In the genomic region with DNA sequence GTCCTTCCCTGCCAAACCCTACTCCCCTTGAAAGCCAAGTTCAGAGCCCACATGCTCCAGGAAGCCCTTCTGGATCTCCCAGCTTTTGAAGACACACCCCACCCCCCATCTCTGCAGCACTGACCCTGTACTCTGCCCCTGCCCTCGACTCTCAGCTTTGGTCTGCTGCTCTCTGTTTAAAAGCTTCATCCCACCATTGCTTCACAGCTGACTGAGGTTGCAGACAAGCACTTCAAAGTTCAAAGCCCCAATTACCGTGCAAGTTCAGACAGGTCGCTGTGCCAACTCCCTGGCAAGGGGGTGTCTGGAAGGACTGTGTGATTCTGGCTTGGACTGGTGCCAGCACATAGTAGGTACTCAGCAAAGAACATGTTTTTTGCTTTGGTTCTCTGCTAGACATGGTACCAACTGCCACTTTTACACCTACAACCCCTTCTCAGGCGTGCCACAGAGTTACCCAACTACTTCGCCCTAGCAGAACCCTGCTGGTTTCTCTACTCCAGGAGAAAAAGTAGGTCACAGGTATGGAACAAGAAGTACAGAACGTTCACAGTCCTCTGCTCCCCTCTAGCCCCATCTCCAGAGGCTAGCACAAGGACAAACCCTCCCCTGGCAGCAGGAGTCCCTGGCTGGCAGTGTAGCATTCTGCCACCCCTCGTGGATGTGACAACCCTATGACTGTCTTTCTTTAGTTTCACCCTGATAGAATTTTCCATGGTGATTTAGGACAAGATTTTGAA, we compare ENCODE assay signal across 14 mouse cellular contexts.
DNase-seq lines count a peak whose midpoint lies in the region; ATAC-seq lines count a peak whose summit lies in the region.
"Had no signal": no experiment of that assay in that cellular context is flagged by ENCODE, and none has a peak within 500 bp of the region (broad histone marks: within the 10 kb centered on the region; RNA-seq: fewer than 3 reads in every experiment).

No protein-coding gene starts in this region.

- peak; percentile 38 for DNase-seq in gastrocnemius, adult 18-20 months (ENCODE audit: low spot score)
- DNase-seq in gastrocnemius, adult 8-10 months (ENCODE audit: low spot score in 2 of 2): no peak
- no peak for DNase-seq in midbrain, embryonic 10.5 days (ENCODE audit: low spot score)
- no peak for DNase-seq in midbrain, embryonic 11.5 days (ENCODE audit: low spot score, missing footprints)
- peak; percentile 66 for DNase-seq in kidney, adult 9 months
- no peak for DNase-seq in testis, postnatal 14 days (ENCODE audit: low spot score)
- DNase-seq in heart, embryonic 10.5 days (ENCODE audit: low spot score): no peak
- DNase-seq: cerebellum, postnatal 25 days; liver, embryonic 13.5 days; lung, postnatal 4 days had no signal

- no peaks in the 10 kb centered on the region for H3K9me3 ChIP-seq in midbrain, embryonic 10.5 days (replicated peaks)
- H3K9me3 ChIP-seq in midbrain, embryonic 11.5 days (ENCODE audit: control insufficient read depth, low read length): no peaks in the 10 kb centered on the region
- H3K9me3 ChIP-seq in limb, embryonic 12.5 days: no peaks in the 10 kb centered on the region
- H3K9me3 ChIP-seq in heart, embryonic 10.5 days: no peaks in the 10 kb centered on the region
- H3K9me3 ChIP-seq: embryonic facial prominence, embryonic 13.5 days; forebrain, embryonic 15.5 days; liver, embryonic 13.5 days had no signal

- no peak overlapping the region for H3K4me3 ChIP-seq in midbrain, embryonic 10.5 days
- H3K4me3 ChIP-seq in midbrain, embryonic 11.5 days (ENCODE audit: low read depth, low read length): no peak overlapping the region
- no peak overlapping the region for H3K4me3 ChIP-seq in limb, embryonic 12.5 days (replicated peaks)
- H3K4me3 ChIP-seq in heart, embryonic 10.5 days: no peak overlapping the region
- H3K4me3 ChIP-seq: embryonic facial prominence, embryonic 13.5 days; forebrain, embryonic 15.5 days; liver, embryonic 13.5 days had no signal

- no peaks in the 10 kb centered on the region for H3K36me3 ChIP-seq in midbrain, embryonic 10.5 days
- no peaks in the 10 kb centered on the region for H3K36me3 ChIP-seq in midbrain, embryonic 11.5 days (ENCODE audit: control insufficient read depth, insufficient read depth, low read length)
- no peaks in the 10 kb centered on the region for H3K36me3 ChIP-seq in limb, embryonic 12.5 days
- no peaks in the 10 kb centered on the region for H3K36me3 ChIP-seq in heart, embryonic 10.5 days
- H3K36me3 ChIP-seq: embryonic facial prominence, embryonic 13.5 days; forebrain, embryonic 15.5 days; liver, embryonic 13.5 days had no signal

- no peak for ATAC-seq in midbrain, embryonic 11.5 days (ENCODE audit: low FRiP score)
- no peak for ATAC-seq in limb, embryonic 12.5 days (ENCODE audit: insufficient number of reproducible peaks, insufficient read depth, low FRiP score, low TSS enrichment, low read depth)
- ATAC-seq: forebrain, embryonic 15.5 days; inflammation-experienced regulatory T-cells, adult 6 months had no signal

- peaks cover 90% of the 10 kb centered on the region for H3K4me1 ChIP-seq in midbrain, embryonic 10.5 days
- peaks cover 64% of the 10 kb centered on the region for H3K4me1 ChIP-seq in midbrain, embryonic 11.5 days (ENCODE audit: control insufficient read depth, insufficient read depth, low read length)
- peaks cover 70% of the 10 kb centered on the region for H3K4me1 ChIP-seq in limb, embryonic 12.5 days (replicated peaks)
- H3K4me1 ChIP-seq in heart, embryonic 10.5 days: peaks cover 79% of the 10 kb centered on the region

- no peak overlapping the region for H3K9ac ChIP-seq in midbrain, embryonic 11.5 days (ENCODE audit: low read length)
- no peak overlapping the region for H3K9ac ChIP-seq in limb, embryonic 12.5 days (replicated peaks)
- H3K9ac ChIP-seq: forebrain, embryonic 15.5 days had no signal

- peak overlapping the region; percentile 63 for H3K27ac ChIP-seq in midbrain, embryonic 10.5 days (replicated peaks)
- H3K27ac ChIP-seq in midbrain, embryonic 11.5 days (ENCODE audit: low read depth, low read length): no peak overlapping the region
- H3K27ac ChIP-seq in limb, embryonic 12.5 days: no peak overlapping the region
- H3K27ac ChIP-seq in heart, embryonic 10.5 days: no peak overlapping the region
- H3K27ac ChIP-seq: forebrain, embryonic 15.5 days; liver, embryonic 13.5 days had no signal

- no peak overlapping the region for H3K4me2 ChIP-seq in midbrain, embryonic 11.5 days
- H3K4me2 ChIP-seq in limb, embryonic 12.5 days: peak overlapping the region; percentile 26
- H3K4me2 ChIP-seq: embryonic facial prominence, embryonic 13.5 days; forebrain, embryonic 15.5 days; liver, embryonic 13.5 days had no signal

- WGBS in midbrain, embryonic 10.5 days: 67% methylated on average over 7 of the region's 7 CpGs
- 63% methylated on average over 7 of the region's 7 CpGs for whole genome bisulfite sequencing in midbrain, embryonic 11.5 days
- WGBS in limb, embryonic 12.5 days: 44% methylated on average over 7 of the region's 7 CpGs
- 71% methylated on average over 7 of the region's 7 CpGs for WGBS in heart, embryonic 10.5 days

- H3K27me3 ChIP-seq in midbrain, embryonic 10.5 days (ENCODE audit: low read depth, poor library complexity, severe bottlenecking): peaks cover 49% of the 10 kb centered on the region
- H3K27me3 ChIP-seq in midbrain, embryonic 11.5 days (ENCODE audit: control insufficient read depth, insufficient read depth, low read length): no peaks in the 10 kb centered on the region; the same call in 1 of the 2 replicates
- H3K27me3 ChIP-seq in limb, embryonic 12.5 days: 0 out of 2 replicates have a peak, but pooled peaks cover 3% of the 10 kb centered on the region
- H3K27me3 ChIP-seq in heart, embryonic 10.5 days (ENCODE audit: insufficient read depth, poor library complexity, severe bottlenecking): peaks cover 50% of the 10 kb centered on the region
- H3K27me3 ChIP-seq: embryonic facial prominence, embryonic 13.5 days; forebrain, embryonic 15.5 days had no signal

Comparison
In these comparisons a context has a peak if more than half of its experiments do, and no peak if none do; other contexts are left out.
1. DNase-seq: peak in gastrocnemius, adult 18-20 months (single experiment) and kidney, adult 9 months (single experiment); none in gastrocnemius, adult 8-10 months (0 of 2), midbrain, embryonic 10.5 days (single experiment), midbrain, embryonic 11.5 days (single experiment), testis, postnatal 14 days (single experiment) and heart, embryonic 10.5 days (single experiment).